Mouse (Mus musculus) midbrain, embryonic 16.5 days (tissue): Measurements from ENCODE around the gene Plaur. TPM values are rescaled to one million over a fixed set of nuclear protein-coding genes. Genes with fewer than 3 reads are reported as not detected.
A peak's percentile ranks its signal among the peaks of the same experiment; 100 is the strongest.
"Not testable (repeated sequence)": the region's sequence is repeated elsewhere in the genome, so short reads cannot be mapped to it uniquely, and the experiment has no call there.

Experiments used
- ATAC-seq: fragments of 200-750 bp; cut with Nextera tagmentation; 2 replicates; pipeline ENCODE4 v1.8.0; 2017; ENCODE audit warnings: moderate TSS enrichment
- H3K27ac ChIP-seq: fragments of 300-500 bp; sonication (generic); 2 replicates; pipeline ENCODE4 v1.5.1; 2014; ENCODE audit warnings: mild to moderate bottlenecking, low read length, mixed read lengths
- H3K27me3 ChIP-seq: fragments of 300-500 bp; sonication (generic); 2 replicates; pipeline ENCODE4 v1.6.1; 2014; ENCODE audit warnings: low read depth, low read length, mixed read lengths; ENCODE audit not compliant: control insufficient read depth, insufficient read depth
- H3K36me3 ChIP-seq: fragments of 300-500 bp; sonication (generic); 2 replicates; pipeline ENCODE4 v1.6.1; 2014; ENCODE audit warnings: mild to moderate bottlenecking, low read length, moderate library complexity, mixed read lengths; ENCODE audit not compliant: control insufficient read depth, insufficient read depth
- H3K4me1 ChIP-seq: fragments of 300-500 bp; sonication (generic); 2 replicates; pipeline ENCODE4 v1.6.1; 2014; ENCODE audit warnings: mild to moderate bottlenecking, low read length, mixed read lengths; ENCODE audit not compliant: control insufficient read depth, insufficient read depth
- H3K4me2 ChIP-seq: fragments of 300-500 bp; sonication (generic); 2 replicates; pipeline ENCODE4 v1.6.1; 2014; ENCODE audit warnings: mild to moderate bottlenecking, low read length, mixed read lengths
- H3K4me3 ChIP-seq: fragments of 300-500 bp; sonication (generic); 2 replicates; pipeline ENCODE4 v1.5.1; 2014; ENCODE audit warnings: low read depth, mild to moderate bottlenecking, low read length, moderate library complexity, mixed read lengths
- H3K9ac ChIP-seq: fragments of 300-500 bp; sonication (generic); 2 replicates; pipeline ENCODE4 v1.6.1; 2014; ENCODE audit warnings: low read depth, low read length, mixed read lengths
- H3K9me3 ChIP-seq: fragments of 300-500 bp; sonication (generic); replicated peaks from 2 replicates; pipeline ENCODE4 v1.6.1; 2014; ENCODE audit warnings: mild to moderate bottlenecking, low read length, mixed read lengths; ENCODE audit not compliant: control insufficient read depth, poor library complexity, severe bottlenecking
- WGBS: fragments of 180-500 bp; shearing (Covaris S2); extraction: QIAGEN DNeasy Blood & Tissue Kit; methylation state at CpG from one replicate; pipeline ENCODE4 v1.1.7; 2014; 5-methylcytosine and 5-hydroxymethylcytosine counted together
- polyA plus RNA-seq: library from polyadenylated mRNA; unstranded; fragments of >200 nt; fragmentation: Nextera tagmentation; extraction: Ambion mirVana; gene quantifications from 2 replicates; pipeline ENCODE4 v1.2.1, GENCODE M21; 2015

Plaur gene
- polyA plus RNA-seq, 1 experiment from 2014 or later, result 1.6 TPM

- ATAC-seq, result peak; percentile 72
Measured at GRCm38 (mm10) chr7:24480986-24481473, 18.7 kb downstream of the Plaur start.

GRCm38 (mm10) chr7:24481474-24482207 is 19.4 kb downstream of the Plaur start, which contains the start of gene Cadm4:
Gene Cadm4 (plus strand): TSS chr7:24482023.
- no peaks in the 10 kb centered on the region for H3K9me3 ChIP-seq
- no peaks in the 10 kb centered on the region for H3K27me3 ChIP-seq
- WGBS, result under 1% methylated on average over 53 of the region's 83 CpGs
- ATAC-seq, result peak; percentile 82
- peaks cover 50% of the 10 kb centered on the region for H3K4me1 ChIP-seq
- H3K4me2 ChIP-seq, result peak within 1 kb of the TSS; percentile 75
- peak within 1 kb of the TSS; percentile 66 for H3K4me3 ChIP-seq
- no peaks in the 10 kb centered on the region for H3K36me3 ChIP-seq
- H3K27ac ChIP-seq, result peak within 1 kb of the TSS; percentile 87
- H3K9ac ChIP-seq, result peak within 1 kb of the TSS; percentile 90

More at GRCm38 (mm10) chr7:24480986-24481473, 18.7 kb downstream of the Plaur start:
- Histone ChIP-seq H3K4me1 (peaks cover 44% of the 10 kb centered on the region), H3K4me3 (peak overlapping the region; percentile 66), H3K36me3 (no peaks in the 10 kb centered on the region), H3K4me2 (peak overlapping the region; percentile 75), H3K9me3 (no peaks in the 10 kb centered on the region), H3K9ac (peak overlapping the region; percentile 90), H3K27me3 (no peaks in the 10 kb centered on the region), H3K27ac (peak overlapping the region; percentile 87)
- WGBS, result 10% methylated on average over 14 of the region's 14 CpGs

- Histone ChIP-seq H3K27ac (peak overlapping the region; percentile 87), H3K4me3 (peak overlapping the region; percentile 66), H3K4me2 (peak overlapping the region; percentile 75), H3K4me1 (peaks cover 56% of the 10 kb centered on the region), H3K9ac (peak overlapping the region; percentile 90), H3K27me3 (no peaks in the 10 kb centered on the region), H3K9me3 (no peaks in the 10 kb centered on the region), H3K36me3 (no peaks in the 10 kb centered on the region)
- 1% methylated on average over 16 of the region's 38 CpGs for WGBS
- peak; percentile 9 for ATAC-seq
Measured at GRCm38 (mm10) chr7:24482208-24483020, 20.1 kb downstream of the Plaur start.

- not testable (repeated sequence) for H3K9me3 ChIP-seq, H3K27ac ChIP-seq, H3K36me3 ChIP-seq, H3K27me3 ChIP-seq, ATAC-seq
- H3K4me3 ChIP-seq, result peak overlapping the region; percentile 66
- H3K4me2 ChIP-seq, result peak overlapping the region; percentile 75
- H3K9ac ChIP-seq, result peak overlapping the region; percentile 90
- H3K4me1 ChIP-seq, result peaks cover 58% of the 10 kb centered on the region
- WGBS, result 57% methylated on average over 6 of the region's 6 CpGs
Measured at GRCm38 (mm10) chr7:24483291-24483690, 21.0 kb downstream of the Plaur start.

- Histone ChIP-seq H3K27me3 (no peaks in the 10 kb centered on the region), H3K4me1 (peaks cover 54% of the 10 kb centered on the region), H3K27ac (peak overlapping the region; percentile 77), H3K36me3 (no peaks in the 10 kb centered on the region), H3K9ac (peak overlapping the region; percentile 72), H3K4me3 (peak overlapping the region; percentile 35), H3K4me2 (peak overlapping the region; percentile 67), H3K9me3 (no peaks in the 10 kb centered on the region)
- no peak for ATAC-seq
- WGBS, result 76% methylated on average over 9 of the region's 9 CpGs
Measured at GRCm38 (mm10) chr7:24485481-24485880, 23.2 kb downstream of the Plaur start.

GRCm38 (mm10) chr7:24486654-24487130 is 24.4 kb downstream of the Plaur start:
- Histone ChIP-seq H3K4me1 (peaks cover 47% of the 10 kb centered on the region), H3K9ac (peak overlapping the region; percentile 72), H3K4me3 (peak overlapping the region; percentile 35), H3K36me3 (no peaks in the 10 kb centered on the region), H3K4me2 (peak overlapping the region; percentile 67), H3K27me3 (no peaks in the 10 kb centered on the region), H3K9me3 (no peaks in the 10 kb centered on the region), H3K27ac (peak overlapping the region; percentile 77)
- ATAC-seq, result 0 out of 2 replicates have a peak, but pooled peaks have one; percentile 29
- 38% methylated on average over 9 of the region's 9 CpGs for WGBS

GRCm38 (mm10) chr7:24487403-24487802 is 25.1 kb downstream of the Plaur start:
- no peak overlapping the region; the same call in 1 of the 2 replicates for H3K4me3 ChIP-seq
- H3K36me3 ChIP-seq, result no peaks in the 10 kb centered on the region
- no peak for ATAC-seq
- peak overlapping the region; percentile 72 for H3K9ac ChIP-seq
- H3K4me1 ChIP-seq, result peaks cover 47% of the 10 kb centered on the region
- peak overlapping the region; percentile 67; the same call in 1 of the 2 replicates for H3K4me2 ChIP-seq
- H3K9me3 ChIP-seq, result no peaks in the 10 kb centered on the region
- 42% methylated on average over 3 of the region's 3 CpGs for WGBS
- H3K27me3 ChIP-seq, result no peaks in the 10 kb centered on the region
- H3K27ac ChIP-seq, result peak overlapping the region; percentile 77

GRCm38 (mm10) chr7:24488303-24488702 is 26.0 kb downstream of the Plaur start:
- Histone ChIP-seq H3K4me2 (no peak overlapping the region), H3K9me3 (no peaks in the 10 kb centered on the region), H3K27me3 (no peaks in the 10 kb centered on the region), H3K4me1 (peaks cover 42% of the 10 kb centered on the region), H3K4me3 (no peak overlapping the region), H3K36me3 (no peaks in the 10 kb centered on the region), H3K9ac (no peak overlapping the region), H3K27ac (no peak overlapping the region)
- ATAC-seq, result no peak
- 86% methylated on average over 8 of the region's 8 CpGs for whole genome bisulfite sequencing
